Mouse (Mus musculus): ENCODE data around the gene Mcfd2. TPM values are rescaled to one million over a fixed set of nuclear protein-coding genes. Genes with fewer than 3 reads are reported as not detected.

Mcfd2 gene
- polyA plus RNA-seq, 1 experiment from 2014 or later, result 46.9 TPM

DNA sequence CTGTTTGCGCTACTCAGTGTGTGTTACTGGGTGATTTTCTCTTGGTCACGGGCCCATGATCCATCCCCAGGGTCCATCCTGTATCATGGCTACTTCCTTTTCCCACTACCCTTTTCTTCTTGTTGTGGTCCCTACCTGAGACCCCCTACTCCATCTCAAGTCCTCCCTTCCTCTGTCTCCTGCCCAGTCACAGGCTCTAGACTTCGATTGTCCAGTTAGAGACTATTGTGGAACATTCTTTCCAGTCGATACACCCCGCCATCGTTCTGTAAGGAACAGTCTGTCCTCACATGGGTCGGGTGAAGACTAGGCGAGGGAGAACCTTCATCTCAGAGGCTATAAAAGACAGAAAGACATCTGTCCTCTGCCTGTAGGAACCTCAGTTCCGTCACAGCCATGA, 40.4 kb downstream of the Mcfd2 start:
- 96% methylated on average over 9 of the region's 9 CpGs for WGBS
- Histone ChIP-seq H3K4me1 (replicated peaks) (no peaks in the 10 kb centered on the region), H3K4me2 (no peak overlapping the region), H3K9me3 (no peaks in the 10 kb centered on the region), H3K9ac (no peak overlapping the region), H3K36me3 (no peaks in the 10 kb centered on the region), H3K27ac (replicated peaks) (no peak overlapping the region), H3K4me3 (no peak overlapping the region), H3K27me3 (no peaks in the 10 kb centered on the region)
- no peak for ATAC-seq (ENCODE audit: low FRiP score, low read depth)

DNA sequence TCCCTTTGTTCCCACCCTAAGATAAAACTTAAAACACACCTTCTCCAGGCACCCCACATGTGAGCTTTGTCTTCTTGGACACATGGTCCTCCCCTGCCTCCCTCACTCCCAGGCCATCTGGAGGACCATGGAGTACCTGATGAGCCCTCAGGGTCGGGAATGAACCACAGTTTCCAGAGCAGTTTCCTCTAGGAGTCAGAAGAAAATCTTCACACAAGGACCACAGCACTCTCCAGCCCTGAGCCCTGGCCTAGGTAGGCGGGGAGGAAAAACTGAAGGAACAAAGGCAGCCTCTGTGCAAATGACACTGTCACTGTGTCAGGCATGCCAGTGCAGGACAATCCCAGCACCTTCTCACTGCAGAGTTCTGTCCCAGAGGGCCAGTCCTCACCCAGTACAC, 41.3 kb downstream of the Mcfd2 start:
- Histone ChIP-seq H3K4me1 (replicated peaks) (no peaks in the 10 kb centered on the region), H3K4me3 (no peak overlapping the region), H3K27ac (replicated peaks) (no peak overlapping the region), H3K9ac (no peak overlapping the region), H3K36me3 (no peaks in the 10 kb centered on the region), H3K9me3 (no peaks in the 10 kb centered on the region), H3K4me2 (no peak overlapping the region), H3K27me3 (no peaks in the 10 kb centered on the region)
- ATAC-seq (ENCODE audit: low FRiP score, low read depth), result no peak
- WGBS, result 57% methylated on average over 2 of the region's 2 CpGs

GRCm38 (mm10) chr17:87219456-87219855, 46.3 kb downstream of the Mcfd2 start:
- 82% methylated on average over 9 of the region's 9 CpGs for WGBS
- no peak overlapping the region for H3K4me3 ChIP-seq

GRCm38 (mm10) chr17:87214523-87214922, 51.2 kb downstream of the Mcfd2 start:
- Histone ChIP-seq H3K4me2 (no peak overlapping the region), H3K9ac (no peak overlapping the region), H3K4me1 (replicated peaks) (no peaks in the 10 kb centered on the region), H3K4me3 (no peak overlapping the region), H3K27me3 (no peaks in the 10 kb centered on the region), H3K27ac (replicated peaks) (no peak overlapping the region), H3K36me3 (no peaks in the 10 kb centered on the region), H3K9me3 (no peaks in the 10 kb centered on the region)
- no peak for ATAC-seq (ENCODE audit: low FRiP score, low read depth)
- 94% methylated on average over 7 of the region's 7 CpGs for WGBS

More at GRCm38 (mm10) chr17:87219456-87219855, 46.3 kb downstream of the Mcfd2 start:
- H3K9ac ChIP-seq, result no peak overlapping the region
- H3K27ac ChIP-seq (replicated peaks), result no peak overlapping the region
- no peaks in the 10 kb centered on the region for H3K9me3 ChIP-seq
- no peaks in the 10 kb centered on the region for H3K36me3 ChIP-seq
- no peak for ATAC-seq (ENCODE audit: low FRiP score, low read depth)
- H3K27me3 ChIP-seq, result no peaks in the 10 kb centered on the region
- H3K4me1 ChIP-seq (replicated peaks), result no peaks in the 10 kb centered on the region
- H3K4me2 ChIP-seq, result no peak overlapping the region

- no peak overlapping the region for H3K9ac ChIP-seq
- no peak for ATAC-seq (ENCODE audit: low FRiP score, low read depth)
- no peaks in the 10 kb centered on the region for H3K27me3 ChIP-seq
- 76% methylated on average over 2 of the region's 2 CpGs for WGBS
- no peaks in the 10 kb centered on the region for H3K9me3 ChIP-seq
- no peaks in the 10 kb centered on the region for H3K4me1 ChIP-seq (replicated peaks)
- H3K4me2 ChIP-seq, result no peak overlapping the region
- no peaks in the 10 kb centered on the region for H3K36me3 ChIP-seq
- H3K27ac ChIP-seq (replicated peaks), result no peak overlapping the region
- H3K4me3 ChIP-seq, result no peak overlapping the region
Observed at GRCm38 (mm10) chr17:87210525-87210924, 55.2 kb downstream of the Mcfd2 start.

- H3K4me3 ChIP-seq, result no peak overlapping the region
- peaks cover 9% of the 10 kb centered on the region; the same call in 1 of the 2 replicates for H3K4me1 ChIP-seq (replicated peaks)
- H3K36me3 ChIP-seq, result no peaks in the 10 kb centered on the region
- H3K9me3 ChIP-seq, result no peaks in the 10 kb centered on the region
- no peak overlapping the region for H3K4me2 ChIP-seq
- no peak for ATAC-seq (ENCODE audit: low FRiP score, low read depth)
- no peak overlapping the region for H3K27ac ChIP-seq (replicated peaks)
- H3K9ac ChIP-seq, result no peak overlapping the region
- H3K27me3 ChIP-seq, result no peaks in the 10 kb centered on the region
- 74% methylated on average over 2 of the region's 2 CpGs for WGBS
Observed at GRCm38 (mm10) chr17:87206885-87207284, 58.9 kb downstream of the Mcfd2 start.

Other genes with a start within 250 kb of the Mcfd2 start
- 30.6 and 32.7 TPM in 2 replicates for gene Pigf, start 240.5 kb downstream of the Mcfd2 start, polyA plus RNA-seq (2015; fragmentation: Nextera tagmentation; extraction: Ambion mirVana)
- 192 and 200 TPM in 2 replicates for gene Cript, start 240.4 kb downstream of the Mcfd2 start, polyA plus RNA-seq (2015; fragmentation: Nextera tagmentation; extraction: Ambion mirVana)
- gene Socs5, start 158.3 kb downstream of the Mcfd2 start, polyA plus RNA-seq (2015; fragmentation: Nextera tagmentation; extraction: Ambion mirVana), result 16.3 and 16.6 TPM in 2 replicates
- gene Ttc7, start 17.0 kb upstream of the Mcfd2 start, polyA plus RNA-seq (2015; fragmentation: Nextera tagmentation; extraction: Ambion mirVana), result 5.3 and 8.2 TPM in 2 replicates
- not detected in 2 replicates for gene Stpg4, start 161.8 kb upstream of the Mcfd2 start, polyA plus RNA-seq (2015; fragmentation: Nextera tagmentation; extraction: Ambion mirVana)
- 2,472 and 2,541 TPM in 2 replicates for gene Calm2, start 181.0 kb upstream of the Mcfd2 start, polyA plus RNA-seq (2015; fragmentation: Nextera tagmentation; extraction: Ambion mirVana)